Mouse (Mus musculus) heart, embryonic 15.5 days (tissue): ENCODE measurements around the gene Plekha4. TPM values are rescaled to one million over a fixed set of nuclear protein-coding genes. Genes with fewer than 3 reads are reported as not detected.
"Not testable (repeated sequence)": the region's sequence is repeated elsewhere in the genome, so short reads cannot be mapped to it uniquely, and the experiment has no call there.

Experiments
- ATAC-seq: fragments of 200-750 bp; cut with Nextera tagmentation; replicated peaks from 2 replicates; pipeline ENCODE4 v1.8.0; 2017; ENCODE audit warnings: low read depth, moderate TSS enrichment; ENCODE audit not compliant: insufficient number of reproducible peaks, insufficient read depth, low FRiP score
- H3K27ac ChIP-seq: fragments of 300-500 bp; sonication (generic); 2 replicates; pipeline ENCODE4 v1.5.1; 2015; ENCODE audit warnings: mild to moderate bottlenecking, inconsistent platforms
- H3K27me3 ChIP-seq: fragments of 300-500 bp; sonication (generic); 2 replicates; pipeline ENCODE4 v1.6.1; 2015; ENCODE audit warnings: inconsistent platforms
- H3K36me3 ChIP-seq: fragments of 300-500 bp; sonication (generic); 2 replicates; pipeline ENCODE4 v1.6.1; 2015; ENCODE audit warnings: mild to moderate bottlenecking, inconsistent platforms
- H3K4me1 ChIP-seq: fragments of 300-500 bp; sonication (generic); replicated peaks from 2 replicates; pipeline ENCODE4 v1.6.1; 2015; ENCODE audit warnings: inconsistent platforms
- H3K4me2 ChIP-seq: fragments of 300-500 bp; sonication (generic); 2 replicates; pipeline ENCODE4 v1.6.1; 2015; ENCODE audit warnings: inconsistent platforms, mild to moderate bottlenecking, moderate library complexity
- H3K4me3 ChIP-seq: fragments of 300-500 bp; sonication (generic); 2 replicates; pipeline ENCODE4 v1.5.1; 2015; ENCODE audit warnings: mild to moderate bottlenecking, inconsistent platforms
- H3K9ac ChIP-seq: fragments of 300-500 bp; sonication (generic); 2 replicates; pipeline ENCODE4 v1.6.1; 2015; ENCODE audit warnings: mild to moderate bottlenecking, inconsistent platforms
- H3K9me3 ChIP-seq: fragments of 300-500 bp; sonication (generic); replicated peaks from 2 replicates; pipeline ENCODE4 v1.6.1; 2016; ENCODE audit warnings: inconsistent platforms
- WGBS: fragments of 180-500 bp; shearing (Covaris S2); methylation state at CpG from one replicate; pipeline ENCODE4 v1.1.7; 2015; ENCODE audit warnings: mixed read lengths; 5-methylcytosine and 5-hydroxymethylcytosine counted together
- polyA plus RNA-seq: library from polyadenylated mRNA; unstranded; fragments of >200 nt; fragmentation: Nextera tagmentation; extraction: Ambion mirVana; gene quantifications from 2 replicates; pipeline ENCODE4 v1.2.1, GENCODE M21; 2015

Plekha4 gene
- polyA plus RNA-seq, 1 experiment from 2014 or later: 1.0 TPM

DNA sequence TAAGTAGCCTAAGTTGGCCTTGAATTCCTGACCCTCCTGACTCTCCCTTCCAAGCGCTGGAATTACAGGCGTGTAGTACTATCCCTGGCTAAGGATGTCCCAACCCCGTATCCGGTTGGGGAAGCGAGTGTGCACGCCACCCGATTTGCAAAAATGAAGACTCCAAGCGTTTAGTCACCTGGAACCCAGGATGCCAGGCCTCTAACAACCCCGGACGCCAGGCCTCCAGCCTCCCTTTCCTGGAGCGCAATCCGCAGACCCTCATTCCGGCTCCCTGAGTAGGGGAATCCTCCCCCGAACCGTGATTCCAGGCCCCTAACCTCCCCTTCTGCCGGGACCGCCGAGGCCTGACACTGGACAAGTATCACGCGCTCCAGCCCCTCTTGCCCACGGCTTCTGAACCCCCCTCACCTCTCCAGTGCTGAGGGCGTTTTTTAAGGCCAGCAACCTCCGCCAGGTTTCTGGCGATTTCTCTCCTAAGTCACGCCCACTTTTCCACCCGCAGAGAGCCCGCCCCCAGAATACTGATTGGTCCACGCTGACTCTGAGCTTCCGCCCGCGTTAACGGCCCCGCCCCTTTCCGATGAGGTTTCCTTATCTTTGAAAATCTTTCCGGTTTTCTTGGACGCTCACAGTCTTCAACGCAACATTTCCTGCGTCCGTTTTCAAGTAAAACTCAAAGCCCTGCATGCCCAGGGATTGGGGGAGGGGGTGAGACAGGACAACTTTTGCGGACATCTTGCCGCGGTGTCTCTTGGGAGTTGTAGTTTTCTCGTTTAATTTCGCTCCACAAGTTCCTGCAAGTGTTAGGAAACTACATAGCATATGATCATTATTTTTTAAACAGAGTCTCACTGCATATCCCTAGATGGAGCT, 16.0 kb upstream of the Plekha4 start, which contains the start of gene Nucb1:
TSS of gene Nucb1 (minus strand) at position 495 of the 876 bp plus-strand sequence.
- peak; percentile 87 for ATAC-seq
- Histone ChIP-seq H3K27me3 (no peaks in the 10 kb centered on the region), H3K27ac (peak within 1 kb of the TSS; percentile 90), H3K9me3 (no peaks in the 10 kb centered on the region), H3K4me1 (peaks cover 19% of the 10 kb centered on the region), H3K36me3 (peaks cover 9% of the 10 kb centered on the region; the same call in 1 of the 2 replicates), H3K9ac (peak within 1 kb of the TSS; percentile 79), H3K4me2 (peak within 1 kb of the TSS; percentile 85), H3K4me3 (peak within 1 kb of the TSS; percentile 79)
- WGBS: under 1% methylated on average over 44 of the region's 44 CpGs

DNA sequence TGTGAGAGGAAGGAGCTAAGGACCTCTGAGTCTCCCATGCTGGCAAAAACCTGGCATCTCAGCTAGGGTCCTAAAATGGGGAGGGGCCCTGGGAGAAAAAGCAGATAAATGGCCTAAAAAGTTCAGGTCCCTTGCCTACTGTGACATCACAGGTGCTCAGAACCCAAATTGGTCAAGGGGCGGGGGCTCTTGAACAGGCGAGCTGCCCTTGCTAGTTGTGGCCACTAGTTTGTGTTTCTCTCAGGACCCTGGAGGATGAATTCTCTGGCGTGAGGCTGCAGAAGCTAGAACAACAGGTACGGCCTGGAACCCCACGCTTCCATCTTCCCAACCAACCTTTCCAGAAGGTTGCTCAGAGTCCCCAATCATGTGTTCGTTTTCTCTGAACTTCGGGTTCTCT, 11.7 kb upstream of the Plekha4 start:
- H3K36me3 ChIP-seq: no peaks in the 10 kb centered on the region
- 80% methylated on average over 7 of the region's 7 CpGs for WGBS
- no peak for ATAC-seq
- no peak overlapping the region for H3K4me2 ChIP-seq
- no peaks in the 10 kb centered on the region for H3K27me3 ChIP-seq
- no peak overlapping the region for H3K4me3 ChIP-seq
- H3K9ac ChIP-seq: no peak overlapping the region
- H3K9me3 ChIP-seq: no peaks in the 10 kb centered on the region
- peaks cover 11% of the 10 kb centered on the region for H3K4me1 ChIP-seq
- no peak overlapping the region for H3K27ac ChIP-seq

GRCm38 (mm10) chr7:45515436-45515835, 10.7 kb upstream of the Plekha4 start:
- Histone ChIP-seq H3K4me1 (peaks cover 7% of the 10 kb centered on the region), H3K27me3 (no peaks in the 10 kb centered on the region), H3K4me3 (no peak overlapping the region), H3K9me3 (no peaks in the 10 kb centered on the region), H3K36me3 (no peaks in the 10 kb centered on the region), H3K27ac (no peak overlapping the region), H3K4me2 (peak overlapping the region; percentile 30; the same call in 1 of the 2 replicates), H3K9ac (no peak overlapping the region)
- peak; percentile 51; the same call in 1 of the 2 replicates for ATAC-seq
- 17% methylated on average over 16 of the region's 16 CpGs for WGBS

- not testable (repeated sequence) for H3K4me3 ChIP-seq, ATAC-seq, H3K27me3 ChIP-seq, H3K9ac ChIP-seq, H3K9me3 ChIP-seq, H3K27ac ChIP-seq, H3K36me3 ChIP-seq, H3K4me1 ChIP-seq, H3K4me2 ChIP-seq
- 65% methylated on average over 5 of the region's 5 CpGs for WGBS
These were observed 9.3 kb upstream of the Plekha4 start for GRCm38 (mm10) chr7:45516846-45517245.

DNA sequence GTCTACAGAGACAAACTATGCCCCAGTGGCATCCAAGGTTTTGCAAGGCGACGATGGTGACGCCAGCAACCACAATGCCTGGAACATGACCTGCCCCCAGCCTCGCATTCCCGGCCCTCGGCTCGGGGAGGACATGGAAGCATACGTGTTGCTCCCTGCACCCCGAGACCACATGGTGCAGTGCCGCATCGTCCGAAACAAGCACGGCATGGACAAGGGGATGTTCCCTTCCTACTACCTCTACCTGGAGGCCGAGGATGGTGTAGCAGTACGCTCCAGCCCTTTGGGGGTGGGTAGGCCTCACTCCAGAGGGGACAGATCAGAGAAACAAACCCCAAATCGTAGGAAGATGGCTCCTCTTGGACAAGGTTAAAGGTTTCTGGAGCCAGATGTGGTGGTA, 7.5 kb upstream of the Plekha4 start:
- Histone ChIP-seq H3K9me3 (no peaks in the 10 kb centered on the region), H3K27me3 (no peaks in the 10 kb centered on the region), H3K4me2 (no peak overlapping the region), H3K4me1 (peaks cover 24% of the 10 kb centered on the region), H3K9ac (no peak overlapping the region), H3K27ac (no peak overlapping the region), H3K36me3 (peaks cover 14% of the 10 kb centered on the region), H3K4me3 (no peak overlapping the region)
- no peak for ATAC-seq
- 91% methylated on average over 16 of the region's 16 CpGs for WGBS

GRCm38 (mm10) chr7:45519345-45520120, 6.6 kb upstream of the Plekha4 start:
- no peak for ATAC-seq
- WGBS: 69% methylated on average over 8 of the region's 8 CpGs
- no peak overlapping the region for H3K9ac ChIP-seq
- no peaks in the 10 kb centered on the region for H3K9me3 ChIP-seq
- H3K36me3 ChIP-seq: peaks cover 17% of the 10 kb centered on the region
- H3K4me3 ChIP-seq: no peak overlapping the region
- H3K4me1 ChIP-seq: peaks cover 31% of the 10 kb centered on the region
- no peak overlapping the region for H3K4me2 ChIP-seq
- no peak overlapping the region for H3K27ac ChIP-seq
- no peaks in the 10 kb centered on the region for H3K27me3 ChIP-seq

DNA sequence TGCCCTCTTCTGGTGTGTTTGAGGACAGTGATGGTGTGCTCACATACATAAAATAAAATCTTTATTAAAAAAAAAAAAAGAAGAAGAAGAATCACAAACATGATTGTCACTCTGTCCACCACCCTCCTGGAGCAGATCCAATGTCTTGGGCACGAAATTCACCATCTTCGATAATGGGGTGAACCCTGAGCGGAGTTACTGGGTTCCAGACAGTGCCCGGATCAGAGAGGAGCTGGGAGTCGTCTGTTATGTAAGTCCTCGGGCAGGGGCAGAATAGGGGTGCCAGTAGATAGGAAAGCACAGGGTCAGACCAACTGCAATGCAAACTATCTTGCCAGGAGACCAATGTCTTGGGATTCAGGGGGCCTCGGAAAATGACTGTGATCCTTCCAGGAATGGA, 5.5 kb upstream of the Plekha4 start:
- no peaks in the 10 kb centered on the region for H3K9me3 ChIP-seq
- no peaks in the 10 kb centered on the region for H3K27me3 ChIP-seq
- no peak for ATAC-seq
- no peak overlapping the region for H3K9ac ChIP-seq
- WGBS: 88% methylated on average over 7 of the region's 7 CpGs
- H3K4me2 ChIP-seq: no peak overlapping the region
- peaks cover 17% of the 10 kb centered on the region for H3K36me3 ChIP-seq
- no peak overlapping the region for H3K4me3 ChIP-seq
- peaks cover 36% of the 10 kb centered on the region for H3K4me1 ChIP-seq
- H3K27ac ChIP-seq: no peak overlapping the region

- peaks cover 17% of the 10 kb centered on the region for H3K36me3 ChIP-seq
These were observed 4.4 kb upstream of the Plekha4 start for GRCm38 (mm10) chr7:45521728-45522184.

GRCm38 (mm10) chr7:45522194-45522752, 3.9 kb upstream of the Plekha4 start:
- WGBS: 51% methylated on average over 16 of the region's 16 CpGs
- peak overlapping the region; percentile 90; the same call in 1 of the 2 replicates for H3K27ac ChIP-seq
- peak overlapping the region; percentile 63; the same call in 1 of the 2 replicates for H3K9ac ChIP-seq

More at GRCm38 (mm10) chr7:45521728-45522184, 4.4 kb upstream of the Plekha4 start:
- 2% methylated on average over 28 of the region's 28 CpGs for WGBS
- peaks cover 33% of the 10 kb centered on the region for H3K4me1 ChIP-seq
- H3K9me3 ChIP-seq: no peaks in the 10 kb centered on the region
- H3K27me3 ChIP-seq: no peaks in the 10 kb centered on the region
- H3K4me3 ChIP-seq: peak overlapping the region; percentile 70
- ATAC-seq: peak; percentile 51
- peak overlapping the region; percentile 90 for H3K27ac ChIP-seq
- peak overlapping the region; percentile 63 for H3K9ac ChIP-seq
- H3K4me2 ChIP-seq: peak overlapping the region; percentile 67

GRCm38 (mm10) chr7:45522957-45523676, 3.0 kb upstream of the Plekha4 start:
- Histone ChIP-seq H3K27me3 (no peaks in the 10 kb centered on the region), H3K36me3 (peaks cover 17% of the 10 kb centered on the region), H3K4me3 (peak overlapping the region; percentile 70), H3K4me1 (peaks cover 33% of the 10 kb centered on the region), H3K4me2 (peak overlapping the region; percentile 67), H3K27ac (no peak overlapping the region), H3K9me3 (no peaks in the 10 kb centered on the region), H3K9ac (peak overlapping the region; percentile 21)
- ATAC-seq: no peak
- WGBS: 73% methylated on average over 18 of the region's 18 CpGs

More at GRCm38 (mm10) chr7:45522194-45522752, 3.9 kb upstream of the Plekha4 start:
- Histone ChIP-seq H3K4me1 (peaks cover 33% of the 10 kb centered on the region), H3K36me3 (peaks cover 17% of the 10 kb centered on the region), H3K4me3 (peak overlapping the region; percentile 70), H3K4me2 (peak overlapping the region; percentile 67), H3K9me3 (no peaks in the 10 kb centered on the region), H3K27me3 (no peaks in the 10 kb centered on the region)
- ATAC-seq: no peak
